ENCODE assay signal across 8 mouse cellular contexts in the genomic region with DNA sequence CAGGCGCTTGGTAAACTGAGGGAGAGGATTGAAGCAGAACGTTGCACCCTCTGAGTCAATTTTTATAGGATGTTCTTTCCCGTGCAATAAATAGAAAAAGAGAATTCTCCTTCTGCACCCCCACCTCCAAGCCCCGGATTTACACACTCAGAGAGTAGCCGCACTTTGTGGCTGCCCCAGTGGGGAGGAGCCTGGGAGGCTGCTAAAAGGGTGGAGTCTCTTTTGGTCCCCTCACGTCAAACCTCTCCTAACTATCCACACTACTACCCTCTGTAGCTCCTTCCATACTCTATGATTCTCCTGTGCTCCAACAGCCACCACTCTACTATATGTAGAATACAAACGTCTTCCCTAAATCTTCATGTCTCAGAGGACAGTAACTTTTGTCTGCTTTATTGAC. TPM values are rescaled to one million over a fixed set of nuclear protein-coding genes. Genes with fewer than 3 reads are reported as not detected.
A peak's percentile ranks its signal among the peaks of the same experiment; 100 is the strongest.
DNase-seq lines count a peak whose midpoint lies in the region; ATAC-seq and TF ChIP-seq lines count a peak whose summit lies in the region.

No protein-coding gene starts in this region.

- peaks cover 5% of the 10 kb centered on the region; the same call in 1 of the 2 replicates for H3K4me1 ChIP-seq in cerebellum, adult 2 months (ENCODE audit: control insufficient read depth, insufficient read depth, low read length)
- no peaks in the 10 kb centered on the region for H3K4me1 ChIP-seq in neural tube, embryonic 11.5 days (ENCODE audit: control insufficient read depth, insufficient read depth, low read length)
- peaks cover 7% of the 10 kb centered on the region; the same call in 1 of the 2 replicates for H3K4me1 ChIP-seq in liver, embryonic 12.5 days
- 0 out of 2 replicates have a peak, but pooled peaks cover 3% of the 10 kb centered on the region for H3K4me1 ChIP-seq in stomach, postnatal 0 days (replicated peaks; ENCODE audit: control insufficient read depth, insufficient read depth)

- DNase-seq in cerebellum, adult 2 months: no peak
- no peak for DNase-seq in cerebellum, postnatal 4 days (ENCODE audit: low spot score in 2 of 2)
- DNase-seq in neural tube, embryonic 11.5 days (ENCODE audit: low spot score): no peak
- no peak for DNase-seq in neural tube, embryonic 10.5 days (ENCODE audit: extremely low spot score, low spot score)
- DNase-seq in stomach, postnatal 0 days (ENCODE audit: low spot score): no peak
- DNase-seq in frontal cortex, postnatal 25 days (ENCODE audit: low spot score in 2 of 2): no peak
- DNase-seq in layer of hippocampus, adult 9-11 months: no peak

- TF ChIP-seq POLR2A in cerebellum, adult 2 months (IDR thresholded peaks at IDR 0.05; ENCODE audit: borderline replicate concordance, insufficient read depth, low read length): no peak

- peak overlapping the region; percentile 77 for H3K4me3 ChIP-seq in cerebellum, adult 2 months (replicated peaks; ENCODE audit: insufficient read depth, low read depth, low read length)
- H3K4me3 ChIP-seq in neural tube, embryonic 11.5 days (ENCODE audit: low read depth, low read length): no peak overlapping the region; the same call in 1 of the 2 replicates
- peak overlapping the region; percentile 49 for H3K4me3 ChIP-seq in liver, embryonic 12.5 days
- H3K4me3 ChIP-seq in stomach, postnatal 0 days (ENCODE audit: low read depth, low read length): peak overlapping the region; percentile 48; the same call in 1 of the 2 replicates

- TF ChIP-seq EP300 in stomach, postnatal 0 days (optimal IDR thresholded peaks at IDR 0.05): no peak

- peak overlapping the region; percentile 49 for H3K4me2 ChIP-seq in neural tube, embryonic 11.5 days (ENCODE audit: low read depth)
- H3K4me2 ChIP-seq in liver, embryonic 12.5 days: peak overlapping the region; percentile 59
- peak overlapping the region; percentile 69 for H3K4me2 ChIP-seq in stomach, postnatal 0 days (replicated peaks; ENCODE audit: low read depth)

- H3K9me3 ChIP-seq in neural tube, embryonic 11.5 days (ENCODE audit: control insufficient read depth, low read length): no peaks in the 10 kb centered on the region
- H3K9me3 ChIP-seq in liver, embryonic 12.5 days (replicated peaks): no peaks in the 10 kb centered on the region
- no peaks in the 10 kb centered on the region for H3K9me3 ChIP-seq in stomach, postnatal 0 days (ENCODE audit: control insufficient read depth, low read length)

- H3K27me3 ChIP-seq in cerebellum, adult 2 months (ENCODE audit: control insufficient read depth, insufficient read depth, low read length): no peaks in the 10 kb centered on the region
- H3K27me3 ChIP-seq in neural tube, embryonic 11.5 days (ENCODE audit: control insufficient read depth, insufficient read depth, low read length): no peaks in the 10 kb centered on the region
- H3K27me3 ChIP-seq in liver, embryonic 12.5 days (replicated peaks): peaks cover 29% of the 10 kb centered on the region
- no peaks in the 10 kb centered on the region for H3K27me3 ChIP-seq in stomach, postnatal 0 days (ENCODE audit: control insufficient read depth, insufficient read depth, low read length)

- peak overlapping the region; percentile 30; the same call in 1 of the 2 replicates for H3K27ac ChIP-seq in cerebellum, adult 2 months (ENCODE audit: insufficient read depth, low read length)
- no peak overlapping the region for H3K27ac ChIP-seq in neural tube, embryonic 11.5 days (ENCODE audit: low read depth, low read length)
- no peak overlapping the region for H3K27ac ChIP-seq in liver, embryonic 12.5 days
- H3K27ac ChIP-seq in stomach, postnatal 0 days (replicated peaks): 0 out of 2 replicates have a peak overlapping the region, but pooled peaks have one; percentile 30

- 32% methylated on average over 7 of the region's 7 CpGs for WGBS in cerebellum, adult 2 months
- 29% methylated on average over 7 of the region's 7 CpGs for WGBS in neural tube, embryonic 11.5 days
- 30% methylated on average over 7 of the region's 7 CpGs for WGBS in liver, embryonic 12.5 days (ENCODE audit: insufficient replicate concordance)
- WGBS in stomach, postnatal 0 days: 32% methylated on average over 7 of the region's 7 CpGs

- H3K9ac ChIP-seq in neural tube, embryonic 11.5 days (ENCODE audit: low read length): no peak overlapping the region
- no peak overlapping the region for H3K9ac ChIP-seq in liver, embryonic 12.5 days
- no peak overlapping the region; the same call in 1 of the 2 replicates for H3K9ac ChIP-seq in stomach, postnatal 0 days (ENCODE audit: low read length)

- H3K36me3 ChIP-seq in neural tube, embryonic 11.5 days (ENCODE audit: control insufficient read depth, insufficient read depth, low read length): no peaks in the 10 kb centered on the region
- no peaks in the 10 kb centered on the region for H3K36me3 ChIP-seq in liver, embryonic 12.5 days
- H3K36me3 ChIP-seq in stomach, postnatal 0 days (ENCODE audit: control insufficient read depth, insufficient read depth, low read length): no peaks in the 10 kb centered on the region

- ATAC-seq in neural tube, embryonic 11.5 days (ENCODE audit: insufficient read depth, low FRiP score, low TSS enrichment): no peak
- no peak for ATAC-seq in liver, embryonic 12.5 days
- no peak for ATAC-seq in stomach, postnatal 0 days (ENCODE audit: low FRiP score, low TSS enrichment)

- no peak for TF ChIP-seq CTCF in cerebellum, adult 2 months (IDR thresholded peaks at IDR 0.05; ENCODE audit: borderline replicate concordance, insufficient read depth, low read depth, low read length)
- no peak for TF ChIP-seq CTCF in stomach, postnatal 0 days (IDR thresholded peaks at IDR 0.05; ENCODE audit: low read depth)

RNA-seq across cellular contexts. Expression of a gene that starts 1.4 kb away (rescaled TPM):
- polyA plus RNA-seq in cerebellum, adult 2 months (2012; rRNA removed): 16.1 and 17.0 TPM in 2 replicates
- polyA plus RNA-seq in neural tube, embryonic 11.5 days (2014; fragmentation: Nextera tagmentation; extraction: Ambion mirVana): 50.7 and 53.7 TPM in 2 replicates
- polyA plus RNA-seq in liver, embryonic 12.5 days (2016; fragmentation: Nextera tagmentation; extraction: Ambion mirVana): 18.2 and 18.7 TPM in 2 replicates
- polyA plus RNA-seq in stomach, postnatal 0 days (2015; fragmentation: Nextera tagmentation; extraction: Ambion mirVana): 13.0 and 14.1 TPM in 2 replicates

Comparison
In these comparisons a context has a peak if more than half of its experiments do, and no peak if none do; other contexts are left out.
1. H3K27ac ChIP-seq: peak in cerebellum, adult 2 months (single experiment) and stomach, postnatal 0 days (single experiment); none in neural tube, embryonic 11.5 days (single experiment) and liver, embryonic 12.5 days (single experiment).
2. Peak in every context shown above with its lines, with median percentiles within 50 percentile points of each other: H3K4me2 ChIP-seq.